Mouse (Mus musculus) limb, embryonic 12.5 days (tissue): ENCODE results near the gene Rab14. TPM values are rescaled to one million over a fixed set of nuclear protein-coding genes. Genes with fewer than 3 reads are reported as not detected.

Source experiments
- ATAC-seq: fragments of 200-750 bp; cut with Nextera tagmentation; 2 replicates; pipeline ENCODE4 v1.8.0; 2017; ENCODE audit warnings: low read depth, moderate TSS enrichment; ENCODE audit not compliant: insufficient number of reproducible peaks, insufficient read depth, low FRiP score, low TSS enrichment
- H3K27ac ChIP-seq: fragments of 300-500 bp; sonication (generic); 2 replicates; pipeline ENCODE4 v1.5.1; 2016; ENCODE audit warnings: mild to moderate bottlenecking, moderate library complexity
- H3K27me3 ChIP-seq: fragments of 300-500 bp; sonication (generic); 2 replicates; pipeline ENCODE4 v1.6.1; 2016; ENCODE audit warnings: mild to moderate bottlenecking, moderate library complexity
- H3K36me3 ChIP-seq: fragments of 300-500 bp; sonication (generic); 2 replicates; pipeline ENCODE4 v1.6.1; 2016; ENCODE audit warnings: mild to moderate bottlenecking, moderate library complexity
- H3K4me1 ChIP-seq: fragments of 300-500 bp; sonication (generic); replicated peaks from 2 replicates; pipeline ENCODE4 v1.6.1; 2016
- H3K4me2 ChIP-seq: fragments of 300-500 bp; sonication (generic); 2 replicates; pipeline ENCODE4 v1.6.1; 2016; ENCODE audit warnings: mild to moderate bottlenecking, moderate library complexity
- H3K4me3 ChIP-seq: fragments of 300-500 bp; sonication (generic); replicated peaks from 2 replicates; pipeline ENCODE4 v1.5.1; 2016; ENCODE audit warnings: mild to moderate bottlenecking
- H3K9ac ChIP-seq: fragments of 300-500 bp; sonication (generic); replicated peaks from 2 replicates; pipeline ENCODE4 v1.6.1; 2016; ENCODE audit warnings: mild to moderate bottlenecking, moderate library complexity
- H3K9me3 ChIP-seq: fragments of 300-500 bp; sonication (generic); 2 replicates; pipeline ENCODE4 v1.6.1; 2016; ENCODE audit warnings: mild to moderate bottlenecking, moderate library complexity
- WGBS: fragments of 180-500 bp; shearing (Covaris S2); methylation state at CpG from one replicate; pipeline ENCODE4 v1.1.7; 2016; 5-methylcytosine and 5-hydroxymethylcytosine counted together
- polyA plus RNA-seq: library from polyadenylated mRNA; unstranded; fragments of >200 nt; fragmentation: Nextera tagmentation; extraction: Ambion mirVana; gene quantifications from 2 replicates; pipeline ENCODE4 v1.2.1, GENCODE M21; 2016

Rab14 gene
- polyA plus RNA-seq, 1 experiment from 2014 or later, result 291 TPM

DNA sequence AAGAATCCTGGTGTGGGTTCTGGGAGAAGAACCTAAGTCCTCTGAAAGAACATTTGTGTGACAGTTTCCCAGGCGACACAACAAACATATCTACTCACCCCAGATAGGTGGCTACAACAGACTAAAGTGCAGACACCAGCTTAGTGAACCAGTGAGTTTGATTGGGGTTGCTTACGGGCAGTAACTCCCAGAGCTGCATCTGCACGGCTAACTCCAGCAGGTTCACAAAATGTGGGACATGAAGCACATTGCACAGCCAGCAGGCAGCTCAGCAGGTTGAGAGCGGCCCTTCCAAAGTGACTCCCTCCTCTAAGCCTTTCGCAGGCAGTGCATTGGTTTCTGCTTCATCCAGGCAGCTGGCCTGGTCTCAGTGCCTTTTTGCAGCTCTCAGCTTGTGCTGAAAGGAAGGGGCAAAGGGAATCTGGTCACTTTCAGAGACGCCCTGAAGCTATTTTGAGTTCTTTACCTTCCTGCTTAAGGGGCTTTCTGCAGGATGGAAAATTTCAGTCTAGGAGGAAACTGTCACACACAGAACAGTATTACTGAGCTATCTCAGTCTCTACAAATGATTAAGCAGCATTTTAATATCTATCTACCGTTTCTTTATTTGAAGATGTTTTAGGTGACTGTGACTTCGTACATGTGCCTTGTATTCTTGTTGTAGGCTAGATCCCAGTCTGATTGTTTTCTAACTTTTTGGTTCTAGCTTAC is 46.9 kb downstream of the Rab14 start:
- no peak overlapping the region for H3K9ac ChIP-seq
- no peak overlapping the region for H3K4me3 ChIP-seq
- H3K36me3 ChIP-seq, result peaks cover 98% of the 10 kb centered on the region
- WGBS, result 84% methylated on average over 8 of the region's 8 CpGs
- no peaks in the 10 kb centered on the region for H3K4me1 ChIP-seq
- no peaks in the 10 kb centered on the region for H3K9me3 ChIP-seq
- H3K4me2 ChIP-seq, result no peak overlapping the region
- no peak overlapping the region for H3K27ac ChIP-seq
- H3K27me3 ChIP-seq, result no peaks in the 10 kb centered on the region
- ATAC-seq, result no peak

DNA sequence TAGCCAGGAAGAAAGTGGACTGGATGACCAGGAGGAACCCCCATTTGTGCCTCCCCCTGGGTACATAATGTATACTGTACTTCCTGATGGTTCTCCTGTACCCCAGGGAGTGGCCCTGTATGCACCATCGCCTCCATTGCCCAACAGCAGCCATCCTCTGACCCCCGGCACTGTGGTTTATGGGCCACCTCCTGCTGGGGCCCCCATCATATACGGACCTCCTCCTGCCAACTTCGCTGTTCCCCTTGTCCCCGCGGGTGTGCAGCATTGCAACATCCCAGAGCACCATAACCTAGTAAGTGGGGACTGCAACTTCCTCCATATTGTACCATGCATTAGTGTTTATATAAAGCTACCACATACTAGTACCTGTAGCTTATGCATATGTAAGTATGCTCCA is 47.7 kb downstream of the Rab14 start:
- Histone ChIP-seq H3K4me1 (no peaks in the 10 kb centered on the region), H3K27me3 (no peaks in the 10 kb centered on the region), H3K9ac (no peak overlapping the region), H3K4me2 (no peak overlapping the region), H3K9me3 (no peaks in the 10 kb centered on the region), H3K36me3 (peaks cover 99% of the 10 kb centered on the region), H3K27ac (no peak overlapping the region), H3K4me3 (no peak overlapping the region)
- 86% methylated on average over 6 of the region's 6 CpGs for WGBS
- no peak for ATAC-seq

DNA sequence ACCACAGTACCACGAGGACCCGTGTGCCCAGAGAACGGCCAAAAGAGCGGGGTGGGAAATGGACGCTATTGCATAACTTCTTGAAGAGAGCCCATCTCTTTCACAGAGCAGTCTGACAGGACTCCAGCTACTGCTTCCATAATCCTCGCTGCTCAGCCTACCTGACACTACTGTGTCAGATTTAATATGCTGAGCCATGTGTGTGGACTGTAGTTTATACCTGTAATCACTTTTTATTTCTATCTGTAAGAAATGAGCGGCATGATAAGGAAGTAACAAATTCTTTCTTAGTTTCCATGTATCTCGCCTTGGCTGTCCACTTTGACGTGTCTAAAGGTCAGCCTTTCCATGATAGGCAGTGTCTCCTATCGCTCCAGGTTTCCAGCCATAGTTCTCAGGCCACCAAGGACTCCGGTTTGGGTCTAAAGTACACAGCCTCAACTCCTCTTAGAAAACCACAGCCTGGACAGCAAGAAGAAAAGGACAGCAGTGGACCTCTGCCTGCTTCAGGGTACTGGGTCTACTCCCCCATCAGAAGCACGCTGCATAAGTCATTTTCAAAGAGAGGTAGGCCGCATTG is 49.5 kb downstream of the Rab14 start:
- H3K27ac ChIP-seq, result no peak overlapping the region
- no peak overlapping the region for H3K4me2 ChIP-seq
- no peak for ATAC-seq
- peaks cover 99% of the 10 kb centered on the region for H3K36me3 ChIP-seq
- no peak overlapping the region for H3K4me3 ChIP-seq
- no peaks in the 10 kb centered on the region for H3K4me1 ChIP-seq
- WGBS, result 93% methylated on average over 13 of the region's 13 CpGs
- no peaks in the 10 kb centered on the region for H3K27me3 ChIP-seq
- H3K9ac ChIP-seq, result no peak overlapping the region
- H3K9me3 ChIP-seq, result no peaks in the 10 kb centered on the region

DNA sequence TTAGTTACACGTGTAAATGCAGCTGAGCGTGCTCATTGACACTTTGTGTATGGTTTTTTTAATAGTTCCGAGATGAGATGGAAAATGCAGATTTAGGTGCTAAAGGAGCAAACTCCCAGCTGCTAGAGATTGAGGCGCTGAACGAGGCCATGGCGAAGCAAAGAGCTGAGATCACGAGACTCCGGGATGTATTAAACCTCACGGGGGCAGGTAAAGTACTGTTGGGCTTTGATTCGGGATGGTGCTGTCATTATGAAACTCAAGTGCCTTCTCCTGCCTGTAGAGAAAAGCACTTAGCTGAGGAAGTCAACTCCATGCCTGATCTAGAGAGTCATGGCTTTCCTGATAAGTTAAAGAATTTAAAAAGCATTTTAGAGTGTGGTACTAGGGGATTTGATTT is 52.1 kb downstream of the Rab14 start:
- WGBS, result 93% methylated on average over 10 of the region's 10 CpGs
- H3K4me2 ChIP-seq, result no peak overlapping the region
- H3K4me1 ChIP-seq, result no peaks in the 10 kb centered on the region
- no peaks in the 10 kb centered on the region for H3K27me3 ChIP-seq
- H3K36me3 ChIP-seq, result peaks cover 98% of the 10 kb centered on the region
- no peak overlapping the region for H3K4me3 ChIP-seq
- no peak for ATAC-seq
- H3K9me3 ChIP-seq, result no peaks in the 10 kb centered on the region
- no peak overlapping the region for H3K27ac ChIP-seq
- no peak overlapping the region for H3K9ac ChIP-seq

DNA sequence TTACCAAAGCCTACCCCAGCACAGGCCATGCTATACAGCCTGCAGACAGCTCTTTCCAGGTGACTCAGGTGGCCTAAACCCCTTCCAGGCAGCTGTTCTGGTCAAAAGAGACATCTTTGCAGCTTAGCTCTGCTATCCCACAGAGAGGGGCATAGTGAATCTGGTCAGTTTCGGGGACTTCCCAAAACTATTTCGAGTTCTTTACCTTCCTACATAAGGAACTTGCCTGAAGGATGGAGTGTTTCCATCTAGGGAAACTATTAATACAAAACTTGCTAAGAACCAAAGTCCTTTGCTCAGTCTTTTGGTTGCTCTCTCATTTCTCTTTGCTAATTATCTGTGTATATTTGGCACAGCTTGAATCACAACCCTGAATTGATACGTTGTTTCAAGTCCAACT is 59.2 kb downstream of the Rab14 start:
- WGBS, result 95% methylated on average over 3 of the region's 3 CpGs
- H3K4me2 ChIP-seq, result no peak overlapping the region
- peaks cover 96% of the 10 kb centered on the region for H3K36me3 ChIP-seq
- no peak overlapping the region for H3K4me3 ChIP-seq
- no peak overlapping the region for H3K27ac ChIP-seq
- no peak for ATAC-seq
- H3K27me3 ChIP-seq, result no peaks in the 10 kb centered on the region
- H3K4me1 ChIP-seq, result no peaks in the 10 kb centered on the region
- no peak overlapping the region for H3K9ac ChIP-seq
- no peaks in the 10 kb centered on the region for H3K9me3 ChIP-seq

DNA sequence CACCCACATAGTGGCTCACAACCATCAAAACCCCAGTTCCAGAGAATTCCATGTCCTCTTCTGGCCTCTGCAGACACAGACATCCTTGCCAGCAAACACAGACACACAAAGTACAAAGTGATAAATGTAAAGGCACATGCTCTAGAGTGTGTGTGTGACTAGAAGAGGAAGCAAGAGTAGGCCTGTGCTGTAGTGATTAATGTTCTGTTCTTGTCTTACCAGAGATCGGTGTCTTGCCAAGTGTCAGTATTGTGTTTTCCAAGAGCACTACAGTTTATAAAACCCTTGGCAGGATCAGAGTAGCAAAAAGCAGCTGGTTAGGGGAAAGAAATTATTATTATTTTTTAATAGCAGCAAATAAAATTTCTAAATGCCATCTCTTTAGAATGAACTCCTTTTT is 62.3 kb downstream of the Rab14 start:
- no peak overlapping the region for H3K4me2 ChIP-seq
- H3K27ac ChIP-seq, result no peak overlapping the region
- H3K27me3 ChIP-seq, result no peaks in the 10 kb centered on the region
- WGBS, result 93% methylated on average over 1 of the region's 1 CpGs
- H3K4me1 ChIP-seq, result no peaks in the 10 kb centered on the region
- H3K9me3 ChIP-seq, result no peaks in the 10 kb centered on the region
- no peak overlapping the region for H3K4me3 ChIP-seq
- no peak for ATAC-seq
- peaks cover 85% of the 10 kb centered on the region for H3K36me3 ChIP-seq
- no peak overlapping the region for H3K9ac ChIP-seq

DNA sequence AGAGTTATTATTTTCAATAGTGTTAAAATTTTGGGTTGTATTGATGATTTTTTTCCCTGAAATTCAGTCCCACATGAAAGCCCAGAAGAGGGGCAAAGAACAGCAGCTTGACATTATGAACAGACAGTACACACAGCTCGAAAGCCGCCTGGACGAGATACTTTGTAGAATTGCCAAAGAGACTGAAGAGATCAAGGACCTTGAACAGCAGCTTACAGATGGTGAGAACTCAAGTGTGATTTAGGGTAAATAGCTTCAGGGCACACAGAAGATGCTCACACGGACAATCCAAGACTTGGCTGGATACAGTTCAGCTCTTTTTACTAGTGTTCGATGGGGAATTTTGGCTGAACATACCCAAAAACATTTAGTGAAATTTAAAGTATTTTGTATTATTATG is 67.0 kb downstream of the Rab14 start:
- no peak for ATAC-seq

DNA sequence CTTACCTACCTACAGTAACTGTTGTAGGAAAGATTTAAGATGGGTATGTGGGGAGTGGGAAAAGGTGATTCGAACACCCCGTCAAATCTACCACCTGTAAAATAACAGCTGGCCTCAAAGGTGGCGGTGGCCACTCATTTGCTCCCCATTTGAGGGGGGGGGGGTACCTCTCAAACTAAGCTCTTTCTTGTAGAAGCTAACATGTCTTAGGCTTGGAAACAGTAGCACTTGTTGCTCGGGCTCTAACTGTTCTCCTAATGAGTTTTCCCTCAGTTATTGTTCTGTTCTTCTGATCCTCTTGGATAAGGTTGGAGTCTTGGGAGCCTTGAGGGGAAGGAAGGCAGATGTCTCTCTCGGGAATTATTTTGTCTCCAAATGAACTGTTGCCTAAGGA is 68.3 kb downstream of the Rab14 start:
- no peak for ATAC-seq
- H3K4me2 ChIP-seq, result peak overlapping the region; percentile 80
- peaks cover 47% of the 10 kb centered on the region for H3K36me3 ChIP-seq
- H3K9ac ChIP-seq, result peak overlapping the region; percentile 67
- H3K9me3 ChIP-seq, result no peaks in the 10 kb centered on the region
- 6% methylated on average over 5 of the region's 5 CpGs for WGBS
- peaks cover 10% of the 10 kb centered on the region for H3K4me1 ChIP-seq
- no peaks in the 10 kb centered on the region for H3K27me3 ChIP-seq
- H3K4me3 ChIP-seq, result peak overlapping the region; percentile 52
- peak overlapping the region; percentile 88 for H3K27ac ChIP-seq

More for the DNA sequence above, 67.0 kb downstream of the Rab14 start:
- no peak overlapping the region for H3K9ac ChIP-seq
- H3K4me3 ChIP-seq, result no peak overlapping the region
- no peaks in the 10 kb centered on the region for H3K9me3 ChIP-seq
- WGBS, result 82% methylated on average over 5 of the region's 5 CpGs
- no peaks in the 10 kb centered on the region for H3K27me3 ChIP-seq
- peaks cover 10% of the 10 kb centered on the region for H3K4me1 ChIP-seq
- H3K36me3 ChIP-seq, result peaks cover 47% of the 10 kb centered on the region
- no peak overlapping the region for H3K4me2 ChIP-seq
- H3K27ac ChIP-seq, result no peak overlapping the region

DNA sequence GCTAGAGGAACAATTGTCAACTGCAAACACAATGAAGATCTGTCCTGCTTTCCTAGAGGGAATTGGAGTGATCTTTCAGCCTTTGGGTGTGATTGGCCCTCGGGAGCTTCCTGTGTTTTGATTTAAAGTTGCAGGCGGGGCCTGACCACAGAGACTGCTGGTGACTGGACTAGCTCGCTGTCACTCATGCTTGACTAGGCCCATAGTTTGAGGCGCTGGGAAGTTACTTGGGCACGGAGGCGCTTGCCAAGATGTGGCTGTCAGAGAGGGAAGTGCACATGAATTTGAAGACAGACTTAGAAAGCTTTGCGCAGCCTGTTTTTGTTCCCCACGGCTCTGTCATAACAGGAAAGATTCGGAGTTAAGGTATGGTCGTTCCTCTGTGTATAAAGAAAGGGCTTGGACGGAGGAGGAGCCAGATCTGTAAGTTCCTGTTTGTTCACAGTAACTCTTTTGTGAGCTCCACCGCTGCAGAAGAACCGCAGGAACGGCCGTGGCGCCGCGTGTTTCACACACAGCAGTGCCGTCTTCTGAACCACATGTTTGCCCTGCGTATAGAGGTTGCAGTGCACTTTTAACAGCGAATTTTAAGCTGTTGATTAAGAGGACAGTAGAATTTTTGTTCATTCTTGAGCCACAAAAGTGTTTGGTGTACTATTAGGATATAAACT is 68.8 kb downstream of the Rab14 start:
- Histone ChIP-seq H3K27ac (peak overlapping the region; percentile 88), H3K4me2 (peak overlapping the region; percentile 80), H3K36me3 (peaks cover 47% of the 10 kb centered on the region), H3K9ac (peak overlapping the region; percentile 67), H3K4me1 (peaks cover 10% of the 10 kb centered on the region), H3K4me3 (peak overlapping the region; percentile 52), H3K27me3 (no peaks in the 10 kb centered on the region), H3K9me3 (no peaks in the 10 kb centered on the region)
- 1% methylated on average over 21 of the region's 21 CpGs for WGBS
- ATAC-seq, result peak; percentile 99

DNA sequence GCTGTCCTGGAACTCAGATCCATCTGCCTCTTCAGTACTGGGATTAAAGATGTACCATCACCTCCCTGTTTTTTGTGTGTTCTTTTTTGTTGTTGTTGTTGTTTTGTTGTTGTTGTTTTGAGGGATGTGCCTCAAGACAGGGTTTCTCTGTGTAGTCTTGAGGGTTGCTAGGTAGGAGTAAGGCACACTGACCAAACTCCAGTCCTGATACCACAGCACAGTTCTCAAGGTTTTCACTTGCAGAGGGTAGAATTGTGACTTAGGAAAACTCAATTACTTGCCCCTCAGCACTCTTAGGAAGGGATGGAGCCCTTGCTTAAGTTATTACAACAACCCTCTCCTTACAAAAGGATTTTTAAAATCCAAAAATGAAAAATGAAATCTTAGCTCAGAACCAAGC is 69.4 kb downstream of the Rab14 start:
- Histone ChIP-seq H3K4me2 (peak overlapping the region; percentile 80), H3K27ac (0 out of 2 replicates have a peak overlapping the region, but pooled peaks have one; percentile 59), H3K9me3 (no peaks in the 10 kb centered on the region), H3K4me3 (peak overlapping the region; percentile 52), H3K36me3 (peaks cover 42% of the 10 kb centered on the region), H3K4me1 (peaks cover 10% of the 10 kb centered on the region), H3K9ac (no peak overlapping the region), H3K27me3 (no peaks in the 10 kb centered on the region)
- ATAC-seq, result peak; percentile 66
